Mouse (Mus musculus) neural tube, embryonic 11.5 days (tissue): ENCODE results near the gene Mrgprh. TPM values are rescaled to one million over a fixed set of nuclear protein-coding genes. Genes with fewer than 3 reads are reported as not detected.

ENCODE experiments used
- ATAC-seq: fragments of 200-750 bp; cut with Nextera tagmentation; 2 replicates; pipeline ENCODE4 v1.8.0; 2017; ENCODE audit warnings: moderate number of reproducible peaks, mild to moderate bottlenecking, moderate TSS enrichment, moderate library complexity; ENCODE audit not compliant: insufficient read depth, low FRiP score, low TSS enrichment
- DNase-seq: peaks from one replicate; pipeline ENCODE4 v3.0.0-alpha.2; 2015; ENCODE audit warnings: low spot score
- H3K27ac ChIP-seq: fragments of 300-500 bp; sonication (generic); 2 replicates; pipeline ENCODE4 v1.5.1; 2014; ENCODE audit warnings: low read depth, mild to moderate bottlenecking, low read length
- H3K27me3 ChIP-seq: fragments of 300-500 bp; sonication (generic); 2 replicates; pipeline ENCODE4 v1.6.1; 2014; ENCODE audit warnings: mild to moderate bottlenecking, low read length, mixed read lengths; ENCODE audit not compliant: control insufficient read depth, insufficient read depth
- H3K36me3 ChIP-seq: fragments of 300-500 bp; sonication (generic); 2 replicates; pipeline ENCODE4 v1.6.1; 2014; ENCODE audit warnings: mild to moderate bottlenecking, low read length, moderate library complexity, mixed read lengths; ENCODE audit not compliant: control insufficient read depth, insufficient read depth
- H3K4me1 ChIP-seq: fragments of 300-500 bp; sonication (generic); 2 replicates; pipeline ENCODE4 v1.6.1; 2014; ENCODE audit warnings: low read length, mixed read lengths; ENCODE audit not compliant: control insufficient read depth, insufficient read depth
- H3K4me2 ChIP-seq: fragments of 300-500 bp; sonication (generic); 2 replicates; pipeline ENCODE4 v1.6.1; 2014; ENCODE audit warnings: low read depth, mild to moderate bottlenecking, moderate library complexity
- H3K4me3 ChIP-seq: fragments of 300-500 bp; sonication (generic); 2 replicates; pipeline ENCODE4 v1.5.1; 2014; ENCODE audit warnings: low read depth, low read length
- H3K9ac ChIP-seq: fragments of 300-500 bp; sonication (generic); 2 replicates; pipeline ENCODE4 v1.6.1; 2014; ENCODE audit warnings: mild to moderate bottlenecking, low read length
- H3K9me3 ChIP-seq: fragments of 300-500 bp; sonication (generic); 2 replicates; pipeline ENCODE4 v1.6.1; 2016; ENCODE audit warnings: low read length; ENCODE audit not compliant: control insufficient read depth
- WGBS: fragments of 180-500 bp; shearing (Covaris S2); extraction: QIAGEN DNeasy Blood & Tissue Kit; methylation state at CpG from one replicate; pipeline ENCODE4 v1.1.7; 2014; 5-methylcytosine and 5-hydroxymethylcytosine counted together
- polyA plus RNA-seq: library from polyadenylated mRNA; unstranded; fragments of >200 nt; fragmentation: Nextera tagmentation; extraction: Ambion mirVana; gene quantifications from 2 replicates; pipeline ENCODE4 v1.2.1, GENCODE M21; 2014

Mrgprh gene
- polyA plus RNA-seq, 1 experiment from 2014 or later = not detected

GRCm38 (mm10) chr17:12858072-12858471 is 17.8 kb upstream of the Mrgprh start:
- Histone ChIP-seq H3K4me1 (no peaks in the 10 kb centered on the region), H3K27me3 (no peaks in the 10 kb centered on the region), H3K27ac (no peak overlapping the region)

GRCm38 (mm10) chr17:12859006-12859520 is 16.8 kb upstream of the Mrgprh start:
- Histone ChIP-seq H3K27ac (no peak overlapping the region), H3K27me3 (no peaks in the 10 kb centered on the region), H3K9ac (no peak overlapping the region), H3K9me3 (no peaks in the 10 kb centered on the region), H3K4me1 (no peaks in the 10 kb centered on the region), H3K4me2 (no peak overlapping the region), H3K36me3 (no peaks in the 10 kb centered on the region), H3K4me3 (no peak overlapping the region)
- 83% methylated on average over 8 of the region's 8 CpGs for whole genome bisulfite sequencing
- DNase-seq = no peak
- no peak for ATAC-seq

More at GRCm38 (mm10) chr17:12858072-12858471, 17.8 kb upstream of the Mrgprh start:
- Histone ChIP-seq H3K4me2 (no peak overlapping the region), H3K9me3 (no peaks in the 10 kb centered on the region), H3K4me3 (no peak overlapping the region), H3K9ac (no peak overlapping the region), H3K36me3 (no peaks in the 10 kb centered on the region)
- 49% methylated on average over 4 of the region's 4 CpGs for WGBS
- ATAC-seq (no peak), DNase-seq (no peak)

- DNase-seq (no peak), ATAC-seq (no peak)
- Histone ChIP-seq H3K4me3 (no peak overlapping the region), H3K27me3 (no peaks in the 10 kb centered on the region), H3K9ac (no peak overlapping the region), H3K4me1 (no peaks in the 10 kb centered on the region), H3K4me2 (no peak overlapping the region), H3K36me3 (no peaks in the 10 kb centered on the region), H3K27ac (no peak overlapping the region), H3K9me3 (no peaks in the 10 kb centered on the region)
Observed at GRCm38 (mm10) chr17:12864111-12864510, 11.7 kb upstream of the Mrgprh start.

GRCm38 (mm10) chr17:12865407-12865806 is 10.4 kb upstream of the Mrgprh start:
- no peak overlapping the region for H3K27ac ChIP-seq
- ATAC-seq (no peak), DNase-seq (no peak)
- no peaks in the 10 kb centered on the region for H3K27me3 ChIP-seq
- no peaks in the 10 kb centered on the region for H3K36me3 ChIP-seq
- H3K4me3 ChIP-seq = no peak overlapping the region
- WGBS = 79% methylated on average over 3 of the region's 3 CpGs
- no peak overlapping the region for H3K9ac ChIP-seq
- no peak overlapping the region for H3K4me2 ChIP-seq
- no peaks in the 10 kb centered on the region for H3K9me3 ChIP-seq
- no peaks in the 10 kb centered on the region for H3K4me1 ChIP-seq

GRCm38 (mm10) chr17:12866853-12867252 is 9.0 kb upstream of the Mrgprh start:
- Histone ChIP-seq H3K4me3 (no peak overlapping the region), H3K4me2 (no peak overlapping the region), H3K36me3 (no peaks in the 10 kb centered on the region), H3K9me3 (no peaks in the 10 kb centered on the region), H3K27me3 (no peaks in the 10 kb centered on the region), H3K9ac (no peak overlapping the region), H3K4me1 (no peaks in the 10 kb centered on the region), H3K27ac (no peak overlapping the region)
- ATAC-seq = no peak
- no peak for DNase-seq
- WGBS = 85% methylated on average over 10 of the region's 10 CpGs

- no peak within 1 kb of the TSS for H3K27ac ChIP-seq
- no peaks in the 10 kb centered on the region for H3K27me3 ChIP-seq
- ATAC-seq (no peak), DNase-seq (no peak)
- no peaks in the 10 kb centered on the region for H3K36me3 ChIP-seq
- no peaks in the 10 kb centered on the region for H3K9me3 ChIP-seq
- no peak within 1 kb of the TSS for H3K4me3 ChIP-seq
- no peaks in the 10 kb centered on the region for H3K4me1 ChIP-seq
- no peak within 1 kb of the TSS for H3K9ac ChIP-seq
- H3K4me2 ChIP-seq = no peak within 1 kb of the TSS
- 65% methylated on average over 2 of the region's 2 CpGs for WGBS
Observed at GRCm38 (mm10) chr17:12868043-12868442, 7.8 kb upstream of the Mrgprh start, which contains the start of gene Mas1. Gene Mas1 (minus strand): TSS chr17:12868143.

- Histone ChIP-seq H3K9ac (no peak overlapping the region), H3K4me3 (no peak overlapping the region), H3K4me1 (no peaks in the 10 kb centered on the region), H3K9me3 (no peaks in the 10 kb centered on the region), H3K27me3 (no peaks in the 10 kb centered on the region), H3K27ac (no peak overlapping the region), H3K36me3 (no peaks in the 10 kb centered on the region), H3K4me2 (no peak overlapping the region)
- ATAC-seq (no peak), DNase-seq (no peak)
- WGBS = 37% methylated on average over 4 of the region's 4 CpGs
Observed at GRCm38 (mm10) chr17:12868640-12869039, 7.2 kb upstream of the Mrgprh start.

- no peak for ATAC-seq
- no peak overlapping the region for H3K4me2 ChIP-seq
- H3K4me3 ChIP-seq = no peak overlapping the region
- no peak overlapping the region for H3K9ac ChIP-seq
- WGBS = 60% methylated on average over 16 of the region's 16 CpGs
- no peaks in the 10 kb centered on the region for H3K36me3 ChIP-seq
- H3K27ac ChIP-seq = no peak overlapping the region
- no peaks in the 10 kb centered on the region for H3K4me1 ChIP-seq
- no peaks in the 10 kb centered on the region for H3K9me3 ChIP-seq
- DNase-seq = no peak
- no peaks in the 10 kb centered on the region for H3K27me3 ChIP-seq
Observed at GRCm38 (mm10) chr17:12872275-12873028, 3.4 kb upstream of the Mrgprh start.

GRCm38 (mm10) chr17:12880178-12880577 is 4.3 kb downstream of the Mrgprh start:
- 7% methylated on average over 14 of the region's 14 CpGs for WGBS
- H3K9ac ChIP-seq = no peak overlapping the region
- H3K36me3 ChIP-seq = no peaks in the 10 kb centered on the region
- no peaks in the 10 kb centered on the region for H3K9me3 ChIP-seq
- ATAC-seq (no peak), DNase-seq (peak; percentile 79)
- no peaks in the 10 kb centered on the region for H3K27me3 ChIP-seq
- no peak overlapping the region for H3K27ac ChIP-seq
- no peaks in the 10 kb centered on the region for H3K4me1 ChIP-seq
- 0 out of 2 replicates have a peak overlapping the region, but pooled peaks have one; percentile 6 for H3K4me2 ChIP-seq
- H3K4me3 ChIP-seq = no peak overlapping the region
